Mouse (Mus musculus): ENCODE measurements around the gene Armh1. TPM values are rescaled to one million over a fixed set of nuclear protein-coding genes. Genes with fewer than 3 reads are reported as not detected.

The Armh1 gene
- polyA plus RNA-seq (2016; fragmentation: Nextera tagmentation; extraction: Ambion mirVana): 0.23 and 0.33 TPM in 2 replicates

GRCm38 (mm10) chr4:117251801-117252316, at the start of gene Armh1, which contains the start of gene Tmem53:
Gene Armh1, minus strand, starts transcription at chr4:117252125.
Gene Tmem53, plus strand, starts transcription at chr4:117251951.
- Histone ChIP-seq H3K4me2 (peak within 1 kb of the TSS; percentile 61), H3K36me3 (replicated peaks) (no peaks in the 10 kb centered on the region), H3K4me1 (peaks cover 29% of the 10 kb centered on the region), H3K9me3 (no peaks in the 10 kb centered on the region), H3K4me3 (replicated peaks) (peak within 1 kb of the TSS; percentile 68), H3K27me3 (0 out of 2 replicates have a peak, but pooled peaks cover 6% of the 10 kb centered on the region), H3K9ac (peak within 1 kb of the TSS; percentile 56), H3K27ac (peak within 1 kb of the TSS; percentile 78)
- peak; percentile 98 for ATAC-seq (ENCODE audit: low FRiP score)
- under 1% methylated on average over 39 of the region's 43 CpGs for WGBS

- peaks cover 25% of the 10 kb centered on the region for H3K4me1 ChIP-seq
- no peaks in the 10 kb centered on the region for H3K9me3 ChIP-seq
- H3K9ac ChIP-seq: no peak overlapping the region
- H3K4me2 ChIP-seq: no peak overlapping the region
- ATAC-seq (ENCODE audit: low FRiP score): no peak
- H3K27ac ChIP-seq: no peak overlapping the region
- H3K36me3 ChIP-seq (replicated peaks): no peaks in the 10 kb centered on the region
- peaks cover 57% of the 10 kb centered on the region for H3K27me3 ChIP-seq
- WGBS: 78% methylated on average over 10 of the region's 10 CpGs
- no peak overlapping the region for H3K4me3 ChIP-seq (replicated peaks)
Measured at GRCm38 (mm10) chr4:117299921-117300320, 48.0 kb upstream of the Armh1 start.

GRCm38 (mm10) chr4:117297819-117298218, 45.9 kb upstream of the Armh1 start:
- Histone ChIP-seq H3K27ac (no peak overlapping the region), H3K27me3 (peaks cover 36% of the 10 kb centered on the region), H3K9ac (no peak overlapping the region), H3K36me3 (replicated peaks) (no peaks in the 10 kb centered on the region), H3K4me3 (replicated peaks) (no peak overlapping the region), H3K4me2 (no peak overlapping the region), H3K9me3 (no peaks in the 10 kb centered on the region), H3K4me1 (peaks cover 11% of the 10 kb centered on the region)
- no peak for ATAC-seq (ENCODE audit: low FRiP score)
- WGBS: 84% methylated on average over 9 of the region's 9 CpGs

GRCm38 (mm10) chr4:117296849-117297593, 45.1 kb upstream of the Armh1 start:
- no peak overlapping the region for H3K9ac ChIP-seq
- H3K4me2 ChIP-seq: no peak overlapping the region
- ATAC-seq (ENCODE audit: low FRiP score): no peak
- H3K36me3 ChIP-seq (replicated peaks): no peaks in the 10 kb centered on the region
- no peak overlapping the region for H3K27ac ChIP-seq
- H3K27me3 ChIP-seq: peaks cover 28% of the 10 kb centered on the region
- peaks cover 6% of the 10 kb centered on the region; the same call in 1 of the 2 replicates for H3K4me1 ChIP-seq
- H3K9me3 ChIP-seq: no peaks in the 10 kb centered on the region
- WGBS: 87% methylated on average over 19 of the region's 19 CpGs
- no peak overlapping the region for H3K4me3 ChIP-seq (replicated peaks)

GRCm38 (mm10) chr4:117291696-117292095, 39.8 kb upstream of the Armh1 start:
- H3K36me3 ChIP-seq (replicated peaks): peaks cover 7% of the 10 kb centered on the region
- no peak for ATAC-seq (ENCODE audit: low FRiP score)

GRCm38 (mm10) chr4:117288927-117289801, 37.2 kb upstream of the Armh1 start:
- 1% methylated on average over 76 of the region's 80 CpGs for whole genome bisulfite sequencing
- Histone ChIP-seq H3K36me3 (replicated peaks) (peaks cover 32% of the 10 kb centered on the region), H3K9me3 (no peaks in the 10 kb centered on the region), H3K4me1 (peaks cover 52% of the 10 kb centered on the region), H3K4me3 (replicated peaks) (peak overlapping the region; percentile 78), H3K4me2 (peak overlapping the region; percentile 76), H3K27ac (peak overlapping the region; percentile 97), H3K9ac (peak overlapping the region; percentile 74), H3K27me3 (peaks cover 20% of the 10 kb centered on the region; the same call in 1 of the 2 replicates)
- peak; percentile 92 for ATAC-seq (ENCODE audit: low FRiP score)

More at GRCm38 (mm10) chr4:117291696-117292095, 39.8 kb upstream of the Armh1 start:
- Histone ChIP-seq H3K27me3 (peaks cover 5% of the 10 kb centered on the region; the same call in 1 of the 2 replicates), H3K9me3 (no peaks in the 10 kb centered on the region), H3K4me1 (peaks cover 27% of the 10 kb centered on the region), H3K9ac (no peak overlapping the region), H3K4me3 (replicated peaks) (no peak overlapping the region), H3K27ac (no peak overlapping the region), H3K4me2 (no peak overlapping the region)
- 88% methylated on average over 2 of the region's 2 CpGs for WGBS

GRCm38 (mm10) chr4:117288277-117288926, 36.5 kb upstream of the Armh1 start:
- peaks cover 20% of the 10 kb centered on the region; the same call in 1 of the 2 replicates for H3K27me3 ChIP-seq
- WGBS: 18% methylated on average over 25 of the region's 25 CpGs
- H3K4me2 ChIP-seq: peak overlapping the region; percentile 76
- peaks cover 60% of the 10 kb centered on the region for H3K4me1 ChIP-seq
- ATAC-seq (ENCODE audit: low FRiP score): no peak
- peak overlapping the region; percentile 74 for H3K9ac ChIP-seq
- H3K4me3 ChIP-seq (replicated peaks): peak overlapping the region; percentile 78
- H3K9me3 ChIP-seq: no peaks in the 10 kb centered on the region
- H3K27ac ChIP-seq: peak overlapping the region; percentile 97
- peaks cover 37% of the 10 kb centered on the region for H3K36me3 ChIP-seq (replicated peaks)

- H3K36me3 ChIP-seq (replicated peaks): peaks cover 71% of the 10 kb centered on the region
- no peak overlapping the region for H3K4me3 ChIP-seq (replicated peaks)
- H3K9me3 ChIP-seq: no peaks in the 10 kb centered on the region
- no peak for ATAC-seq (ENCODE audit: low FRiP score)
- 56% methylated on average over 4 of the region's 4 CpGs for WGBS
- H3K4me2 ChIP-seq: no peak overlapping the region
- H3K4me1 ChIP-seq: peaks cover 78% of the 10 kb centered on the region
- peak overlapping the region; percentile 5; the same call in 1 of the 2 replicates for H3K9ac ChIP-seq
- H3K27ac ChIP-seq: peak overlapping the region; percentile 76
- H3K27me3 ChIP-seq: peaks cover 20% of the 10 kb centered on the region; the same call in 1 of the 2 replicates
Measured at GRCm38 (mm10) chr4:117284363-117284762, 32.4 kb upstream of the Armh1 start.

- H3K27me3 ChIP-seq: peaks cover 20% of the 10 kb centered on the region; the same call in 1 of the 2 replicates
- H3K4me2 ChIP-seq: peak overlapping the region; percentile 23
- H3K4me1 ChIP-seq: peaks cover 82% of the 10 kb centered on the region
- H3K27ac ChIP-seq: peak overlapping the region; percentile 76
- peaks cover 80% of the 10 kb centered on the region for H3K36me3 ChIP-seq (replicated peaks)
- H3K9ac ChIP-seq: peak overlapping the region; percentile 36; the same call in 1 of the 2 replicates
- ATAC-seq (ENCODE audit: low FRiP score): peak; percentile 65
- H3K4me3 ChIP-seq (replicated peaks): no peak overlapping the region
- WGBS: 10% methylated on average over 22 of the region's 22 CpGs
- H3K9me3 ChIP-seq: no peaks in the 10 kb centered on the region
Measured at GRCm38 (mm10) chr4:117283271-117284191, 31.6 kb upstream of the Armh1 start.

- WGBS: 78% methylated on average over 19 of the region's 19 CpGs
- no peak overlapping the region for H3K9ac ChIP-seq
- peaks cover 12% of the 10 kb centered on the region; the same call in 1 of the 2 replicates for H3K27me3 ChIP-seq
- no peaks in the 10 kb centered on the region for H3K9me3 ChIP-seq
- no peak overlapping the region for H3K4me2 ChIP-seq
- H3K4me3 ChIP-seq (replicated peaks): no peak overlapping the region
- H3K4me1 ChIP-seq: peaks cover 62% of the 10 kb centered on the region
- peaks cover 91% of the 10 kb centered on the region for H3K36me3 ChIP-seq (replicated peaks)
- no peak for ATAC-seq (ENCODE audit: low FRiP score)
- no peak overlapping the region for H3K27ac ChIP-seq
Measured at GRCm38 (mm10) chr4:117281090-117281845, 29.3 kb upstream of the Armh1 start.

All from forebrain, embryonic 12.5 days (tissue).